Mouse (Mus musculus) right cerebral cortex, postnatal 14 days (tissue): Measurements from ENCODE around the gene Ilf3.

Source experiments
- DNase-seq: peaks from one replicate; pipeline ENCODE4 v3.0.0; 2022

The Ilf3 gene

DNA sequence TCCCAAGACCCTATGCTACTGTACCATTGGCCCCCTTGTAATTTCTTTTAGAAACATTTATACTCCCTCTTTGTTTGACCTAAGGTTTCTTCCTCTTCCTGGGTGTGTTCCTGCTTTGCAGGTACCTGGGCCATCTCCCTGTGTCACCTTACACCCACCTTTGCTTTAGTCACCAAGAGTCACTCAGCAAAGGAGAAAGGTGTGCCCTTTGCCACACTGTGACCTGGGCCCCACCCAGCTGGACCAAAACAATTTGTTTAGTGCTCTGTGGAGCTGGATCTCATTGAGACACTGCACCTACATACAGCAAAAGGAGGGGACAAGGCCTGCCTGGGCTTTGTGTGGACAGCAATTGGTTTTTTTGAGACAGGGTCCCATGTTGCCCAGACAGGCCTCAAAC, 72.7 kb downstream of the Ilf3 start:
- DNase-seq: no peak

DNA sequence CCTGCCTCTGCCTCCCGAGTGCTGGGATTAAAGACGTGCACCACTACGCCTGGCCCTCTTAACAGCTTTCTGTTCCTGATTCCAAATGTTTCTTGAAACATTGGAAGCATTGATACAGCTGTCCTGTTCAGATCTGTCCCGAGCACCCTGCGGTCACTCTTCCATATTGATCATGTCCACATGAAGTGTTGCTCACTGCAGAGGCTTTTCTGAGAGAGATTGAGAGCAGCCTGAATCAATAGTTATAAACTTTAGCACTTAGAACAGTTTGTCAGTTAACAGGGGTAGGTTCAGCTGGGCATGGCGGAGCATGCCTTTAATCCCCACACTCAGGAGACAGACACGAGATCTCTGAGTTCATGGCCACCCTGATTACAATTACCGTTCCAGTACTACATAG, 76.2 kb downstream of the Ilf3 start:
- DNase-seq: no peak

DNA sequence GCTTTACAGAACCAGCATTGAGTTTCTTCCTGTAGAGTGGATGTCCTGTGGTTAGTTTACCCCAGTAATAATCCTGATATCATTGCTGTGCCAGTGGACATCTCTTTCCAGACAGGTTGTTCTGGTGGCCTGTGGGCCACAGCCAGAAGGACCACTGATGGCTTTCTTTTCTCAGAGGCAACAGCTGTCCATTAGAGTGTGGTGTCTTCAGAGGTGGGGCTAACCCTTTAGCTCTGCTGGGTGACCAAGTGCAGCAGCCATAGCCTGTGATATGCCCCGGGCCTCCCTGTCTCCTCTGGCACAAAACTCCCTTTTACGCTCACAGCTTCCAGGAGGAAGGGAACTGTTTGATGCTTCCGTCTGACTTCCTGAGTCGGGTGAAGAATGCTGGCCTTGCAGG, 76.9 kb downstream of the Ilf3 start:
- no peak for DNase-seq

DNA sequence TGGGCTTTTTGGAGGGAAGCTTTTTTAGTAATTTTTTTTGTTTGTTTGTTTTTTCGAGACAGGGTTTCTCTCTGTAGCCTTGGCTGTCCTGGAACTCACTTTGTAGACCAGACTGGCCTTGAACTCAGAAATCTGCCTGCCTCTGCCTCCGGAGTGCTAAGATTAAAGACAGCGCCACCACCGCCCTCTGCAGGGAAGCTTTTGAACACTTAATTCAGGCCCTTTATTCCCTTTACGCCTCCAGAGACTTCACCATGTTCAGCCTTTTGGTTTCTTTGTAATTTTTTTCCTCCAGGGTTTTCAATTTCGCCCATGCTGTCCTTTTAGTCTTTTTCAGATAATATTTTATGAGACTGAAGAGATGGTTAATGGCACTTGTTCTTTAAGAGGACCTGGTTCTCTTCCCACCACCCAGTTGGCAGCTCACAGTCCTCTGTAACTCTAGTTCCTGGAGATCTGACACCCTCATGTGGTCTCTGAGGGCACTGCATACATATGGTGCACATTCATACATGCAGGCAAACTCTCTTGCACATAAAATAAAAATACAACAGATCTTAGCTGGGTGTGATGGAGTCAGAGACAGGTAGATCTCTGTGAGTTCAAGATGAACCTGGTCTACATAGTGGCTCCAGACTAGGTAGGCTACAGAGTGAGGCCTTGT, 77.5 kb downstream of the Ilf3 start:
- DNase-seq: no peak

DNA sequence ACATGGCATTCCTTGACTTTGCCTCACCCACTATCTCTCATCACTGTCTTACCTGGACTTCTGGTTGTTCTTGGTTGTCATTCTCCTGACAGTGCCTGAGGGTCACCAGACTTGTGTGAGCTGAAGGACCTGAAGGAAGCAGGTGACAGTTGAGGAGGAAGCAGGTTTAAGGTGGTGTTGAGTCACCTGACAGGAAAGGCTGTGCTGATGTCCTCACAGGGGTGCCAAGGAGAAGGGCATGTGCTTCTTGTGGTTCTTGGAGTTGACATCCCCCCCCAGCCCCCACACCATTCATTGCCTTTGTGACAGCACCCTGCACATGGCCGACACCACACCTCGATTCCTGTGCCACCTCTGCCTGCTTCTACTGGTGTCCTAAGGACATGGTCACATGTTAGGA, 80.1 kb downstream of the Ilf3 start:
- no peak for DNase-seq

DNA sequence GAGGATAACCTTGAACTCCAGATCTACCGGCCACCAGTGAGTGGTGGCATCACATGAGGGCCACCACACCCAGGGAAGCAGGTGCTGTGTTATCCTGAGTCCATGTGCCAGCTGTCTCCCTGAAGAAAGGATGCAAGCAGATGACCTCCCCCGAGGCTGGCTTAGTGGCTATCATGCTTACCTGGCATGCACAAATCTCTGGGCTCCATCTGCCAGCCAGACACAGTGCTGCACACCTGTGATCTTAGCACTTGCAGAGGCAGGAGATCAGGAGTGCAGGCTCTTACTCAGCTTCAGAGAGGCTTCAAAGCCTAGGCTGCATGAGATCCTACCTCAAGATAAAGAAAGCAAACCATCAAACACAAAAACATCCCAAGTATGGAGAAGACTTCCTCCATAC, 82.0 kb downstream of the Ilf3 start:
- no peak for DNase-seq

DNA sequence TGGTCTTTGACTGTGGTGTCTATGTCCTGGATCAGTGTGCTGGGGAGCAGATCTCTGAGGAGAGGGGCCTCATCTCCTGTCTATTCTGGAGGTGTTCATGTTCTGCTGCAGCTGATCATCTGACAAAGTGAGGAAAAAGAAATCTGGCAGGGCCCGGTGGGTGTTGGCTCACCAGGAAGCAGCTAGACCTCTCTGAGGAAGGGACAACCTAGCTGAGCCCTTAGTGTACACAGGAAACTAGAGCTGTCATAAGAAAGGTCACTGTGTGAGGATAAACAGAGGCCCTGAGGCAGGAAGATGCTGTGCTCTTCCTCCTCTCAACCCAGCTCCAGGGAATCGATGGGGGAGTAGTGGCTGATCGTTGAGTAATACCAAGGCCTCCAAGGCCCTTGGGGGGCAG, 82.6 kb downstream of the Ilf3 start:
- DNase-seq: no peak

DNA sequence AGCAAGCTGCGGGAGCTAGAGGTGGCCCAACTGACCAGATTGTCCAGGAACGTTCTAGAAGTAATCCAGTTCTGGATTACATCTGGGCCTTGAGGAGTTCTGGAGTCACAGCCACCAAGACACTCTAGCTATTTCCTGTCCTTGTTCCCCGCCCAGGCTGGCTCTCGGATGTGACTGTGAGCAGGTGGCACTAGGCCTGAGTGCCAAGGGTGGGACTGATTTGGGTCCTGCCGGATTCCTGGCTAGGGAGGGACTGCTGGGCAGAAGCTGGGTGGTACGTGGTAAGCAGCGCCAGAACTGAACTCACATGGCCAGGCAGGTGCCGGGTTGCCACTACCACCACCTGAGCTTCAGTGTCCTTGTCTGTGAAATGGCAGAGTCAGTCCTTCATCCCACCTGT, 83.7 kb downstream of the Ilf3 start:
- no peak for DNase-seq

DNA sequence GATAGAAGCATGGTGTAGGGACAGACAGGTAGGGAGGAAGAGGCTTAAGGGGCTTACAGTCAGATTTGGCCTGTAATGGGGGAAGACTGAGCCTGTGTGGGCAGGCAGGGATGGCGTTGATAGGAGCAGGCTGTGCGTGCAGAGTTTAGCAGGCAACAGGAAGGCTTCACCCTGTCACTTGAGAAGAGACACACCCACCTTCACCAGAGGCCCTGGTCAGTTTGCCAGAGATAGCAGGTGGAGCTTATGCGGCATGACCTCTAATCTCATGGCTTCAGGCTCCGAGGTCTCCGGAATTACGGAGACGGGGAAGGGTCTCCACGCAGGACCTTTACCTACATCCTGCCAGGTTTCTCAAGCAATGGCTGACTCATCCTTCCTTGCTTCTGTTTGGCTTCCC, 84.2 kb downstream of the Ilf3 start:
- no peak for DNase-seq

DNA sequence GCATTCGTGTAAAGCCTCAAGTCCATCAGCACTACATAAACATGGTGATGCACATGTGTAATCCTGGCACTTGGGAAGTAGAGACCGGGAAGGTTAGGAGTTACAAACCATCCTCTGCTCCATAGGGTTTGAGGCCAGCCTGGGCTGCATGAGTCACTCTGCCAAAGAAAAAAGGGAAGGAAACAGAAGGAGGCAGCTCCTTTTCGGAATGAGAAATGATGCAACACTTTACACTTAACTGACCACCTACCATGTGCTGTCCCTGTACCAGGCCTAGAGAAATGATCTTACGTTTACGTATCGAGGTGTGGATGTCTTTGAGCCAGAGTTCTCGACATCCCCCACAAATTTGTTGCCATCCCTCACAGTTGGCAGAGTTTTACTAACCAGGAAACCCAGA, 85.3 kb downstream of the Ilf3 start:
- DNase-seq: no peak

DNA sequence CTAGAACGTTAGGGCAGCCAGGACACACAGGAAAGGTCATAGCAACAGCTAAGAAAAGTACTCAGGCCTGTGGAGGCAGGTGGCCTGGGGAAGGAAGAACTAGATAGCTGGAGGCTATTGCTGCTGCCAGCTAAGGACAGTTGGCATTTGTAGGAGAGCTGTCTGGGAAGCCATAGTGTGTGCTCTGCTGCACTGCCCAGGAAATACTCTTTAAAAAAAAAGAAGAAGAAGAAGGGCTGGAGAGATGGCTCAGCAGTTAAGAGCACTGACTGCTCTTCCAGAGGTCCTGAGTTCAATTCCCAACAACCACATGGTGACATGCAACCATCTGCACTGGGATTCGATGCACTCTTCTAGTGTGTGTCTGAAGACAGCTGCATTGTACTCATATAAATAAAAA, 85.8 kb downstream of the Ilf3 start:
- no peak for DNase-seq

DNA sequence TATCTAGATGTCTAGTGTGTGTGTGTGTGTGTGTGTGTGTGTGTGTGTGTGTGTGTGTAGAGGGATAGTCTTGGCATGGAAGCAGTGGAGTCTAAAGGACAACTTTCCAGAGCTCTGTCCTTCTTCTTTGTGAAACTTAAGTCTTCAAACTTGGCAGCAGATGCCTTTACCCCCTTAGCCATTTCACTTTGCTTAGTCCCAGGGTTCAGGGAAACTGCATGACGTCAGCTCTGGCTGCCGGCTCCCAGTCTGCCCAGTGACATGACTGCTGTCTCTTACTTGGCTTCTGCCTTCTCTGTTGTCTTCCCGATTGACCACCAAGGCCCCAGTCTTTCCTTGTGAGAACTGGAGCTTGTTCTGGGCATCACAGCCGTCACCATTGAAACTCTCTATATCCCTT, 86.9 kb downstream of the Ilf3 start:
- DNase-seq: no peak
